21 mouse cellular contexts compared by ENCODE assay signal in genomic region chr13:51105861-51106655, GRCm38 (mm10). TPM values are rescaled to one million over a fixed set of nuclear protein-coding genes. Genes with fewer than 3 reads are reported as not detected.
DNase-seq lines count a peak whose midpoint lies in the region; ATAC-seq and TF ChIP-seq lines count a peak whose summit lies in the region.
"Had no signal": no experiment of that assay in that cellular context is flagged by ENCODE, and none has a peak within 500 bp of the region (broad histone marks: within the 10 kb centered on the region; RNA-seq: fewer than 3 reads in every experiment).

No protein-coding gene starts in this region.

- H3K9ac ChIP-seq in kidney, embryonic 15.5 days = no peak overlapping the region
- H3K9ac ChIP-seq in midbrain, postnatal 0 days (replicated peaks; ENCODE audit: low read length, poor library complexity, severe bottlenecking) = no peak overlapping the region
- H3K9ac ChIP-seq: heart, embryonic 12.5 days; hindbrain, embryonic 12.5 days; neural tube, embryonic 12.5 days had no signal

- H3K27me3 ChIP-seq in kidney, adult 2 months (replicated peaks; ENCODE audit: control insufficient read depth, insufficient read depth, low read length) = no peaks in the 10 kb centered on the region; the same call in 1 of the 2 replicates
- no peaks in the 10 kb centered on the region for H3K27me3 ChIP-seq in kidney, embryonic 15.5 days
- no peaks in the 10 kb centered on the region for H3K27me3 ChIP-seq in midbrain, postnatal 0 days (ENCODE audit: insufficient read depth, low read length)
- H3K27me3 ChIP-seq in midbrain, embryonic 10.5 days (ENCODE audit: low read depth, poor library complexity, severe bottlenecking) = no peaks in the 10 kb centered on the region
- H3K27me3 ChIP-seq: heart, embryonic 12.5 days; hindbrain, embryonic 12.5 days; neural tube, embryonic 12.5 days had no signal

- no peak for TF ChIP-seq POLR2A in kidney, adult 2 months (IDR thresholded peaks at IDR 0.05; ENCODE audit: low read depth, low read length)

- 85% methylated on average over 3 of the region's 3 CpGs for WGBS in kidney, adult 2 months
- WGBS in kidney, embryonic 15.5 days = 91% methylated on average over 3 of the region's 3 CpGs
- 97% methylated on average over 3 of the region's 3 CpGs for WGBS in midbrain, postnatal 0 days
- WGBS in midbrain, embryonic 10.5 days = 96% methylated on average over 3 of the region's 3 CpGs

- no peak overlapping the region for H3K4me2 ChIP-seq in kidney, embryonic 15.5 days
- H3K4me2 ChIP-seq in midbrain, postnatal 0 days (ENCODE audit: low read depth, low read length, poor library complexity, severe bottlenecking) = no peak overlapping the region
- H3K4me2 ChIP-seq: heart, embryonic 12.5 days; hindbrain, embryonic 12.5 days; neural tube, embryonic 12.5 days had no signal

- peaks cover 29% of the 10 kb centered on the region for H3K4me1 ChIP-seq in kidney, adult 2 months (ENCODE audit: control insufficient read depth, insufficient read depth, low read length)
- H3K4me1 ChIP-seq in kidney, embryonic 15.5 days = peaks cover 13% of the 10 kb centered on the region
- no peaks in the 10 kb centered on the region for H3K4me1 ChIP-seq in midbrain, postnatal 0 days (ENCODE audit: insufficient read depth, low read length)
- peaks cover 6% of the 10 kb centered on the region; the same call in 1 of the 2 replicates for H3K4me1 ChIP-seq in midbrain, embryonic 10.5 days

- no peak overlapping the region for H3K27ac ChIP-seq in kidney, adult 2 months (ENCODE audit: insufficient read depth, low read depth, low read length)
- H3K27ac ChIP-seq in kidney, embryonic 15.5 days = no peak overlapping the region
- H3K27ac ChIP-seq in midbrain, postnatal 0 days (ENCODE audit: low read depth, low read length) = no peak overlapping the region
- H3K27ac ChIP-seq in midbrain, embryonic 10.5 days (replicated peaks) = no peak overlapping the region
- H3K27ac ChIP-seq: hindbrain, embryonic 12.5 days; limb, embryonic 10.5 days; neural tube, embryonic 12.5 days had no signal

- H3K36me3 ChIP-seq in kidney, adult 2 months (ENCODE audit: control insufficient read depth, insufficient read depth, low read length) = no peaks in the 10 kb centered on the region
- H3K36me3 ChIP-seq in kidney, embryonic 15.5 days = peaks cover 39% of the 10 kb centered on the region
- H3K36me3 ChIP-seq in midbrain, postnatal 0 days (ENCODE audit: insufficient read depth, low read length) = no peaks in the 10 kb centered on the region
- H3K36me3 ChIP-seq in midbrain, embryonic 10.5 days = peaks cover 90% of the 10 kb centered on the region

- H3K9me3 ChIP-seq in kidney, embryonic 15.5 days (replicated peaks) = peaks cover 14% of the 10 kb centered on the region; the same call in 1 of the 2 replicates
- no peaks in the 10 kb centered on the region for H3K9me3 ChIP-seq in midbrain, postnatal 0 days (ENCODE audit: low read length)
- H3K9me3 ChIP-seq in midbrain, embryonic 10.5 days (replicated peaks) = peaks cover 90% of the 10 kb centered on the region

- H3K4me3 ChIP-seq in kidney, adult 2 months (ENCODE audit: insufficient read depth, low read depth, low read length) = no peak overlapping the region
- no peak overlapping the region for H3K4me3 ChIP-seq in kidney, embryonic 15.5 days (replicated peaks)
- H3K4me3 ChIP-seq in midbrain, postnatal 0 days (ENCODE audit: low read depth, low read length) = no peak overlapping the region
- no peak overlapping the region for H3K4me3 ChIP-seq in midbrain, embryonic 10.5 days
- H3K4me3 ChIP-seq: heart, embryonic 12.5 days; hindbrain, embryonic 12.5 days; limb, embryonic 10.5 days; neural tube, embryonic 12.5 days had no signal

- no peak for ATAC-seq in CD4-positive, CD25-positive, alpha-beta regulatory T cell, adult 4 months
- ATAC-seq in kidney, embryonic 15.5 days (replicated peaks; ENCODE audit: low FRiP score) = no peak
- no peak for ATAC-seq in midbrain, postnatal 0 days (ENCODE audit: low FRiP score)
- ATAC-seq: midbrain, embryonic 16.5 days had no signal

- DNase-seq in CD4-positive, CD25-positive, alpha-beta regulatory T cell, adult 2 months (ENCODE audit: low read depth, low spot score) = peak; percentile 52
- no peak for DNase-seq in kidney, adult 2 months
- no peak for DNase-seq in midbrain, postnatal 0 days (ENCODE audit: low spot score)
- DNase-seq in midbrain, embryonic 10.5 days (ENCODE audit: low spot score) = no peak
- DNase-seq in cerebellum, postnatal 36 days = no peak
- no peak for DNase-seq in thymus, postnatal 10 days (ENCODE audit: low spot score in 2 of 2)
- DNase-seq: cerebellum, adult 11 months; gastrocnemius, postnatal 36 days; kidney, adult 11 months; kidney, postnatal 4 days; layer of hippocampus, postnatal 36 days; lung, adult 18-20 months; right cerebral cortex, postnatal 4 days; thymus, postnatal 14 days had no signal

- TF ChIP-seq CTCF in kidney, adult 2 months (conservative IDR thresholded peaks at IDR 0.05; ENCODE audit: insufficient read depth, insufficient read length, low read depth, low read length) = 0 out of 2 replicates have a peak, but pooled peaks have one; percentile 7
- peak; percentile 31 for TF ChIP-seq CTCF in midbrain, postnatal 0 days (IDR thresholded peaks at IDR 0.05)

RNA-seq across cellular contexts. Expression of gene Spin1, which starts 5.4 kb away (rescaled TPM):
- 10 to 100 TPM; 37.8 to 40.4 TPM for polyA plus RNA-seq in CD4-positive, CD25-positive, alpha-beta regulatory T cell, adult 4 months (2017; shearing (Covaris generic))
- polyA plus RNA-seq in kidney, adult 2 months (2012; rRNA removed) = 23.3 and 30.8 TPM in 2 replicates
- 83.7 and 86.4 TPM in 2 replicates for polyA plus RNA-seq in kidney, embryonic 15.5 days (2015; fragmentation: Nextera tagmentation; extraction: Ambion mirVana)
- total RNA-seq in midbrain, postnatal 0 days (2014; rRNA removed) = 214 and 241 TPM in 2 replicates
- 154 and 158 TPM in 2 replicates for polyA plus RNA-seq in midbrain, postnatal 0 days (2015; fragmentation: Nextera tagmentation; extraction: Ambion mirVana)
- polyA plus RNA-seq in midbrain, embryonic 10.5 days (2016; fragmentation: Nextera tagmentation; extraction: Ambion mirVana) = 73.8 and 84.8 TPM in 2 replicates
